Mouse (Mus musculus) MEL (cell line): ENCODE data around the gene Dennd1b.

Source experiments
- CTCF ChIP-seq, 3 experiments: IDR thresholded peaks in 2 of 3; conservative IDR thresholded peaks in 1 of 3; 2 replicates each; pipeline ENCODE4 v1.5.1; 2011 to 2012; ENCODE audit warnings: low read length in 3 of 3, low read depth in 2 of 3, mild to moderate bottlenecking in 2 of 3, improper control_type of control experiment in 1 of 3, inconsistent platforms in 1 of 3, mixed read lengths in 1 of 3, moderate library complexity in 1 of 3; ENCODE audit not compliant: control insufficient read depth in 1 of 3, insufficient read depth in 1 of 3, poor library complexity in 1 of 3, severe bottlenecking in 1 of 3
- ELF1 ChIP-seq: IDR thresholded peaks from 2 replicates; pipeline ENCODE4 v1.6.1; 2014; ENCODE audit warnings: low read depth, mild to moderate bottlenecking, inconsistent platforms, low read length, improper control_type of control experiment, moderate library complexity
- EP300 ChIP-seq, 2 experiments: IDR thresholded peaks; 2 replicates each; pipeline ENCODE4 v1.6.1; 2011; ENCODE audit warnings: improper control_type of control experiment in 2 of 2, low read length in 2 of 2, low read depth in 1 of 2, mild to moderate bottlenecking in 1 of 2
- GATA1 ChIP-seq: IDR thresholded peaks from 2 replicates; pipeline ENCODE4 v1.6.1; 2011; ENCODE audit warnings: low read depth, low read length, improper control_type of control experiment
- JUND ChIP-seq: IDR thresholded peaks from 2 replicates; pipeline ENCODE4 v1.6.1; 2011; ENCODE audit warnings: low read depth, mild to moderate bottlenecking, improper control_type of control experiment, low read length
- POLR2A ChIP-seq, 2 experiments: IDR thresholded peaks; 2 replicates each; pipeline ENCODE4 v1.6.1; 2011 to 2012; ENCODE audit warnings: low read length in 2 of 2, mild to moderate bottlenecking in 2 of 2, control low read depth in 1 of 2, improper control_type of control experiment in 1 of 2, low read depth in 1 of 2, moderate library complexity in 1 of 2; ENCODE audit not compliant: control insufficient read depth in 1 of 2, insufficient read depth in 1 of 2, poor library complexity in 1 of 2
- POLR2AphosphoS2 ChIP-seq: IDR thresholded peaks from 2 replicates; pipeline ENCODE4 v1.6.1; 2011; ENCODE audit warnings: low read length, improper control_type of control experiment
- UBTF ChIP-seq: IDR thresholded peaks from 2 replicates; pipeline ENCODE4 v1.6.1; 2012; ENCODE audit warnings: low read depth, mild to moderate bottlenecking, inconsistent platforms, low read length, improper control_type of control experiment, moderate library complexity, borderline replicate concordance; ENCODE audit not compliant: insufficient read depth
- USF2 ChIP-seq, 2 experiments: IDR thresholded peaks; 2 replicates each; pipeline ENCODE4 v1.6.1; 2011 to 2012; ENCODE audit warnings: improper control_type of control experiment in 2 of 2, low read length in 2 of 2, borderline replicate concordance in 1 of 2, inconsistent platforms in 1 of 2, low read depth in 1 of 2, mild to moderate bottlenecking in 1 of 2; ENCODE audit not compliant: insufficient read depth in 1 of 2

GRCm38 (mm10) chr1:138915596-138915995 is 47.6 kb upstream of the Dennd1b start:
- no peak for TF ChIP-seq CTCF (IDR thresholded peaks at IDR 0.05 in 2 of 3, conservative IDR thresholded peaks at IDR 0.05 in 1 of 3; ENCODE audit: control insufficient read depth in 1 of 3, insufficient read depth in 1 of 3, low read depth in 2 of 3, low read length in 3 of 3, poor library complexity in 1 of 3, severe bottlenecking in 1 of 3)
- TF ChIP-seq POLR2AphosphoS2: no peak
- no peak for TF ChIP-seq JUND
- no peak for TF ChIP-seq USF2 (IDR thresholded peaks at IDR 0.05; ENCODE audit: borderline replicate concordance in 1 of 2, insufficient read depth in 1 of 2, low read depth in 1 of 2, low read length in 2 of 2)
- no peak for TF ChIP-seq UBTF
- no peak for TF ChIP-seq POLR2A (IDR thresholded peaks at IDR 0.05; ENCODE audit: control insufficient read depth in 1 of 2, insufficient read depth in 1 of 2, low read depth in 1 of 2, low read length in 2 of 2, poor library complexity in 1 of 2)
- no peak for TF ChIP-seq GATA1
- TF ChIP-seq EP300 (IDR thresholded peaks at IDR 0.05; ENCODE audit: low read depth in 1 of 2, low read length in 2 of 2): no peak
- TF ChIP-seq ELF1: no peak
